Mouse (Mus musculus) ES-E14 (cell line): Measurements from ENCODE around the gene Elf4. TPM values are rescaled to one million over a fixed set of nuclear protein-coding genes. Genes with fewer than 3 reads are reported as not detected.

Experiments used
- DNase-seq: peaks from one replicate; pipeline ENCODE4 v3.0.0-alpha.2; 2013; ENCODE audit warnings: low read depth, low spot score
- H3K27ac ChIP-seq: 2 replicates; pipeline ENCODE4 v1.5.1; 2012; ENCODE audit warnings: low read depth, mild to moderate bottlenecking, low read length, moderate library complexity, mixed read lengths; ENCODE audit not compliant: poor library complexity, insufficient read depth, severe bottlenecking
- H3K36me3 ChIP-seq: 2 replicates; pipeline ENCODE4 v1.6.1; 2012; ENCODE audit warnings: mild to moderate bottlenecking, low read length, moderate library complexity, mixed read lengths; ENCODE audit not compliant: control insufficient read depth, poor library complexity, insufficient read depth, severe bottlenecking
- H3K4me1 ChIP-seq, 2 experiments: fragments of 150-350 bp in 1 of 2; sonication (generic) in 1 of 2; 2 replicates each; pipeline ENCODE4 v1.6.1; 2012; ENCODE audit warnings: low read length in 2 of 2, mild to moderate bottlenecking in 1 of 2, mixed read lengths in 1 of 2; ENCODE audit not compliant: control insufficient read depth in 2 of 2, insufficient read depth in 2 of 2, poor library complexity in 1 of 2
- H3K4me3 ChIP-seq, 2 experiments: fragments of 150-350 bp in 1 of 2; sonication (generic) in 1 of 2; 2 replicates each; pipeline ENCODE4 v1.5.1; 2012; ENCODE audit warnings: low read length in 2 of 2, low read depth in 1 of 2, mild to moderate bottlenecking in 1 of 2, mixed read lengths in 1 of 2; ENCODE audit not compliant: insufficient read depth in 1 of 2, poor library complexity in 1 of 2, severe bottlenecking in 1 of 2
- H3K9ac ChIP-seq: 2 replicates; pipeline ENCODE4 v1.6.1; 2012; ENCODE audit warnings: low read depth, mild to moderate bottlenecking, low read length, mixed read lengths; ENCODE audit not compliant: poor library complexity, insufficient read depth, severe bottlenecking
- H3K9me3 ChIP-seq: fragments of 150-350 bp; sonication (generic); 2 replicates; pipeline ENCODE4 v1.6.1; 2012; ENCODE audit warnings: low read depth, mild to moderate bottlenecking, low read length; ENCODE audit not compliant: control insufficient read depth, insufficient read depth
- CHD2 ChIP-seq: IDR thresholded peaks from 2 replicates; pipeline ENCODE4 v1.6.1; 2014; ENCODE audit warnings: mild to moderate bottlenecking, low read depth, low read length, inconsistent platforms
- HCFC1 ChIP-seq: IDR thresholded peaks from 2 replicates; pipeline ENCODE4 v1.6.1; 2012; ENCODE audit warnings: low read length, inconsistent platforms, borderline replicate concordance; ENCODE audit not compliant: insufficient read depth
- MAFK ChIP-seq: IDR thresholded peaks from 2 replicates; pipeline ENCODE4 v1.6.1; 2014; ENCODE audit warnings: mild to moderate bottlenecking, low read depth, low read length, inconsistent platforms; ENCODE audit not compliant: insufficient read depth
- ZC3H11A ChIP-seq: IDR thresholded peaks from 2 replicates; pipeline ENCODE4 v1.6.1; 2012; ENCODE audit warnings: low read depth, mild to moderate bottlenecking, inconsistent platforms, low read length, borderline replicate concordance
- ZNF384 ChIP-seq: IDR thresholded peaks from 2 replicates; pipeline ENCODE4 v1.6.1; 2012; ENCODE audit warnings: low read depth, low read length, inconsistent platforms
- in situ Hi-C, 2 experiments: fragments of 600-800 bp; cut with MboI; formaldehyde crosslinking; loops; one replicate each; pipeline ENCODE4 v1.15.1; 2025; ENCODE audit warnings: low sequenced_read_pairs in 2 of 2, inconsistent platforms in 1 of 2; ENCODE audit not compliant: unreplicated experiment in 2 of 2
- total RNA-seq: library from RNA; depleted of rRNA; stranded (reverse); fragments of 300-350 nt; gene quantifications from 2 replicates; pipeline ENCODE4 v1.2.3, GENCODE M21; 2012

Gene Elf4
- total RNA-seq, 1 experiment, result 2.7 TPM

GRCm38 (mm10) chrX:48435477-48435900 lies 27.4 kb downstream of the Elf4 start:
- in situ Hi-C loops, result no loop called here
- H3K9ac ChIP-seq, result no peak overlapping the region
- H3K36me3 ChIP-seq, result no peaks in the 10 kb centered on the region
- H3K9me3 ChIP-seq, result no peaks in the 10 kb centered on the region
- no peak for DNase-seq
- no peak overlapping the region for H3K4me3 ChIP-seq
- H3K27ac ChIP-seq, result no peak overlapping the region
- TF ChIP-seq ZNF384, result no peak
- no peak for TF ChIP-seq CHD2
- no peak for TF ChIP-seq HCFC1
- TF ChIP-seq ZC3H11A, result no peak
- TF ChIP-seq MAFK, result no peak
- peaks cover 1 to 9% of the 10 kb centered on the region in 2 experiments; a peak in 1 of 4 replicates for H3K4me1 ChIP-seq

- Histone ChIP-seq H3K27ac (no peak overlapping the region), H3K9me3 (no peaks in the 10 kb centered on the region), H3K4me3 (no peak overlapping the region), H3K36me3 (no peaks in the 10 kb centered on the region), H3K9ac (no peak overlapping the region), H3K4me1 (peaks cover 1 to 9% of the 10 kb centered on the region in 2 experiments; a peak in 1 of 4 replicates)
- TF ChIP-seq HCFC1, result no peak
- no peak for TF ChIP-seq CHD2
- no peak for TF ChIP-seq MAFK
- TF ChIP-seq ZC3H11A, result no peak
- no peak for TF ChIP-seq ZNF384
- DNase-seq, result no peak
- in situ Hi-C loops, result no loop called here
Observed at GRCm38 (mm10) chrX:48434251-48434650, 28.7 kb downstream of the Elf4 start.

GRCm38 (mm10) chrX:48433527-48433899 lies 29.4 kb downstream of the Elf4 start:
- H3K9me3 ChIP-seq, result no peaks in the 10 kb centered on the region
- no peak for DNase-seq
- peaks cover 1 to 6% of the 10 kb centered on the region in 2 experiments; a peak in 1 of 4 replicates for H3K4me1 ChIP-seq
- in situ Hi-C loops, result no loop called here
- no peak for TF ChIP-seq ZC3H11A
- TF ChIP-seq ZNF384, result no peak
- no peak for TF ChIP-seq MAFK
- TF ChIP-seq HCFC1, result no peak
- no peak for TF ChIP-seq CHD2
- peak overlapping the region; percentile 7 to 48; a peak in 2 of 4 replicates for H3K4me3 ChIP-seq
- H3K9ac ChIP-seq, result no peak overlapping the region
- H3K36me3 ChIP-seq, result no peaks in the 10 kb centered on the region
- peak overlapping the region; percentile 31; the same call in 1 of the 2 replicates for H3K27ac ChIP-seq

GRCm38 (mm10) chrX:48432599-48433526 lies 30.1 kb downstream of the Elf4 start:
- DNase-seq, result no peak

More at GRCm38 (mm10) chrX:48432599-48433526, 30.1 kb downstream of the Elf4 start:
- in situ Hi-C loops, result no loop called here
- Histone ChIP-seq H3K4me3 (peak overlapping the region; percentile 7 to 48; a peak in 2 of 4 replicates), H3K36me3 (no peaks in the 10 kb centered on the region), H3K9me3 (no peaks in the 10 kb centered on the region), H3K4me1 (peaks cover 1 to 8% of the 10 kb centered on the region in 2 experiments; a peak in 2 of 4 replicates), H3K9ac (no peak overlapping the region), H3K27ac (no peak overlapping the region)
- TF ChIP-seq ZNF384 (no peak), MAFK (0 out of 2 replicates have a peak, but pooled peaks have one; percentile 59)
